Mouse (Mus musculus) lung, adult 2 months (tissue): Measurements from ENCODE around the gene Nphs1. TPM values are rescaled to one million over a fixed set of nuclear protein-coding genes. Genes with fewer than 3 reads are reported as not detected.
A peak's percentile ranks its signal among the peaks of the same experiment; 100 is the strongest.

Experiments used
- DNase-seq: peaks from one replicate; pipeline ENCODE4 v3.0.0; 2022
- H3K4me1 ChIP-seq: fragments of 200-500 bp; 2 replicates; pipeline ENCODE4 v1.6.1; 2011; ENCODE audit warnings: low read length; ENCODE audit not compliant: control insufficient read depth, insufficient read depth
- H3K4me3 ChIP-seq: fragments of 200-500 bp; replicated peaks from 2 replicates; pipeline ENCODE3; 2011; ENCODE audit warnings: low read depth, mild to moderate bottlenecking, control low read depth, low read length; ENCODE audit errors: extremely low read depth
- CTCF ChIP-seq: fragments of 200-500 bp; IDR thresholded peaks from 2 replicates; pipeline ENCODE4 v1.5.1; 2011; ENCODE audit warnings: mild to moderate bottlenecking, low read length, control low read depth; ENCODE audit not compliant: insufficient read depth
- POLR2A ChIP-seq: fragments of 200-500 bp; IDR thresholded peaks from 2 replicates; pipeline ENCODE4 v1.6.1; 2011; ENCODE audit warnings: low read depth, mild to moderate bottlenecking, control low read depth, low read length, borderline replicate concordance; ENCODE audit errors: extremely low read depth
- WGBS: fragments of 180-500 bp; shearing (Covaris S2); methylation state at CpG from one replicate; pipeline ENCODE4 v1.1.7; 2018; 5-methylcytosine and 5-hydroxymethylcytosine counted together
- polyA plus RNA-seq: library from polyadenylated mRNA; depleted of rRNA; stranded (reverse); fragments of >200 nt; gene quantifications from 2 replicates; pipeline ENCODE4 v1.2.3, GENCODE M21; 2012

Gene Nphs1
- polyA plus RNA-seq, 1 experiment, result not detected

DNA sequence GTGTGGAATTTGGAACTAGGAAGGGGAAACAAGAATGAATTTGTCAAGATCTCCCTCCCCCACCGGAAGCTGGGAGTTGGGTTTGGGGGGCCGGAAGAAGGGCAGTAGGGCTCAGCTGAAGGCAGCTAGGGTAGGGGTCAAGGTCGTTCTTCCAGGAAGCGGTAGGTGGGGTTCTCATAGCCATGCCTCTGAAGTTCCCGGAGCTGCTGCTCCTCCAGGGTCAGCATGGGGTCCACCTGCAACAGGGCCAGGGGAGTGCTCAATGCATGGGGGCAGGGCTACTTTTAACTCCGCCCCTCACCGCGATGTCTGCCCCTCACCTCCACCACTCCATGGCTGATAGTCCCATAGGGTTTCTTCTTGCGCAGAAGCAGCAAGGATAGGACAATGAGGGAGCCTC lies 23.0 kb upstream of the Nphs1 start:
- Histone ChIP-seq H3K4me1 (no peaks in the 10 kb centered on the region), H3K4me3 (no peak overlapping the region)
- 30% methylated on average over 9 of the region's 9 CpGs for WGBS
- no peak for TF ChIP-seq CTCF
- TF ChIP-seq POLR2A, result no peak
- DNase-seq, result no peak

GRCm38 (mm10) chr7:30436879-30437278 lies 21.2 kb upstream of the Nphs1 start:
- TF ChIP-seq POLR2A (no peak), CTCF (no peak)

GRCm38 (mm10) chr7:30439734-30440133 lies 18.4 kb upstream of the Nphs1 start:
- no peak for DNase-seq
- Histone ChIP-seq H3K4me1 (peaks cover under 1% of the 10 kb centered on the region; the same call in 1 of the 2 replicates), H3K4me3 (no peak overlapping the region)
- TF ChIP-seq POLR2A (no peak), CTCF (no peak)
- WGBS, result 79% methylated on average over 13 of the region's 13 CpGs

More at GRCm38 (mm10) chr7:30436879-30437278, 21.2 kb upstream of the Nphs1 start:
- Histone ChIP-seq H3K4me1 (no peaks in the 10 kb centered on the region), H3K4me3 (no peak overlapping the region)
- 18% methylated on average over 10 of the region's 10 CpGs for WGBS
- no peak for DNase-seq

DNA sequence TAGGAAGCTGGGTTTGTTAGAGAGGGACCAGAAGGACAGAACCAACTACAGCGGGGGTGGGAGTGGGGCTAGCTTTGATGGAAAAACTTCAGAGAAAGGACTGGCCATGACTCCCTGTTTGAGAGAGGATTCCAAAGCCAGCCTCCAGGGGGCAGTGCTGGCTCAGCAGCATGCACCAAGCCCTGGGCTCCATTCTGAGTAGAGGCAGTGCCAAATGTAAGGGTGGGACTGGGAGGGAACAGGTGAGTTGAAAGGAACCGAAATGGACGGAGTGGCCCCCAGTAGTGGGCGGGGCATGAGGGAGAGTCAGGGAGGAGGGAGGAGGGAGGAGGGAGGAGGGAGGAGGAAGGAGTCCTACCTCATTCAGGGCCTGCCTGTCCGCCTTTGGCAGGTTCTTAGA lies 17.4 kb upstream of the Nphs1 start:
- 25% methylated on average over 4 of the region's 5 CpGs for WGBS
- Histone ChIP-seq H3K4me3 (no peak overlapping the region), H3K4me1 (peaks cover 3% of the 10 kb centered on the region; the same call in 1 of the 2 replicates)
- TF ChIP-seq POLR2A (no peak), CTCF (peak; percentile 81)
- DNase-seq, result peak; percentile 37

- Histone ChIP-seq H3K4me3 (no peak overlapping the region), H3K4me1 (peaks cover 3% of the 10 kb centered on the region; the same call in 1 of the 2 replicates)
- TF ChIP-seq POLR2A (no peak), CTCF (no peak)
- 29% methylated on average over 9 of the region's 9 CpGs for WGBS
- no peak for DNase-seq
Observed at GRCm38 (mm10) chr7:30443696-30444095, 14.4 kb upstream of the Nphs1 start.

- no peak overlapping the region for H3K4me3 ChIP-seq
- 1% methylated on average over 38 of the region's 38 CpGs for WGBS
- no peak for DNase-seq
- H3K4me1 ChIP-seq, result peaks cover 3% of the 10 kb centered on the region; the same call in 1 of the 2 replicates
- no peak for TF ChIP-seq CTCF
- no peak for TF ChIP-seq POLR2A
Observed at GRCm38 (mm10) chr7:30444154-30444970, 13.8 kb upstream of the Nphs1 start.

- peak; percentile 49 for DNase-seq
- 1% methylated on average over 71 of the region's 72 CpGs for WGBS
Observed at GRCm38 (mm10) chr7:30444971-30445751, 13.0 kb upstream of the Nphs1 start, which contains the start of gene Aplp1. Gene Aplp1, minus strand, starts transcription at chr7:30445535.

DNA sequence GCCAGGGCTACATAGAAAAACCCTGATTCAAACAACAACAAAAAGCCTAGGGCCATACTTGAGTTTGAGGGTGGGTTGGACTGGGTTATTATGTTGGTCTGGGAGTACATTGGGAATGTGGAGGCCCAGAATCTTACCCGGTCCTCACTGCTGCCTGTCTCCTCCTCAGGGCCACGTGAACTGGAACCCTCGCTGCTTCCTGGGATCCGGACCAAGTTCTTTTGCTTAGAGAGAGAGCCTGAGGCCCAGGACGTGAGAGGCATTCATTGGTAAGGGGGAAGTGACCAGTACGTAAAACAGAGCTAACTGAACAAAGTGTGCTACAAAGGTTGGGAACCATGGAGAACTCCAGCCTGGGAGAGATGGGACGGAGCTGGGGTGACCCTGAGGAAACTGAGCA lies 7.9 kb upstream of the Nphs1 start:
- TF ChIP-seq CTCF (no peak), POLR2A (no peak)
- H3K4me1 ChIP-seq, result no peaks in the 10 kb centered on the region
- WGBS, result 70% methylated on average over 7 of the region's 7 CpGs

More at GRCm38 (mm10) chr7:30444971-30445751, 13.0 kb upstream of the Nphs1 start, which contains the start of gene Aplp1:
- peaks cover 3% of the 10 kb centered on the region; the same call in 1 of the 2 replicates for H3K4me1 ChIP-seq
- no peak for TF ChIP-seq CTCF
- TF ChIP-seq POLR2A, result no peak
- peak within 1 kb of the TSS; percentile 44 for H3K4me3 ChIP-seq

DNA sequence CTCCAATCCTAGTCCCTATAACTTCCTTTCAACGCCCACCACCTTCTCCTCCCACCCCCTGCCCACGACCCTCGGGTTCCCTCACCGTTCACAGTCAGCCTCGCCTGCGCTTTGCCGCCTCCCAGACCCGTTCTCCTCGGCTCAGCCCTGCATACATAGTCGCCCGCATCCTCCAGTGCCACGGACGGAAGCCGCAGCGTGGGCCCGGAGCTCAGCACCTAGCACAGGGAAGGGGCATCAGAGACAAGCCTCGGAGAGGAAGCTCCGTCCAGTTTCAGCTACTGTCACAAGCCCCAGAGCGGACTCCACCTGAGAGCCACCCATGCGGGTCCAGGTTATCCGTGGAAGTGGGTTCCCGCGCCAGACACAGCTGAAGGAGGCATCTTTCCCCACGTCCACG lies 4.8 kb upstream of the Nphs1 start:
- TF ChIP-seq POLR2A (no peak), CTCF (no peak)
- DNase-seq, result no peak
- Histone ChIP-seq H3K4me1 (no peaks in the 10 kb centered on the region), H3K4me3 (no peak overlapping the region)
- 17% methylated on average over 25 of the region's 25 CpGs for WGBS

More for the DNA sequence above, 7.9 kb upstream of the Nphs1 start:
- no peak for DNase-seq
- H3K4me3 ChIP-seq, result no peak overlapping the region

- TF ChIP-seq POLR2A (no peak), CTCF (no peak)
- WGBS, result 2% methylated on average over 25 of the region's 25 CpGs
- DNase-seq, result peak; percentile 15
Observed at GRCm38 (mm10) chr7:30453766-30454165, 4.3 kb upstream of the Nphs1 start.

DNA sequence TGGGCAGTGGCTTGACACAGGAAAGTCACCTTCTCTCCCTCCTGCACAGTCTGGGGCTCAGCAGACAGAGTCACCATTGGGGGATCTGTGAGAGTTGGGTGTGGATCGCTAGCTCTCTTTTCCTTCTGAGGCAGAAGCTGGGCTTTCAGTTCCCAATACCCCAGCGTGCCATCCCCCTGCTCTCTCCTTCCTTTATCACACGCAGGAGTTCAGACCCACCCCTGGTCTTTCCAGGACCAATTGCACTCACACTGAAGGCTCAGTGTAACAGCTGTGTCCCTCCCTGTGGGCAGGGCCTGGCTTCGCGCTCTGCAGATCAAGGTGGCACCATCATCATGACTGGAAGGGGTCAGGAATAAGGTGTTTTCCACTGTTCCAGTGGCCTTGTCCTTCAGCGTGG lies 3.9 kb upstream of the Nphs1 start:
- Histone ChIP-seq H3K4me1 (no peaks in the 10 kb centered on the region), H3K4me3 (no peak overlapping the region)
- no peak for TF ChIP-seq POLR2A
- TF ChIP-seq CTCF, result no peak
- no peak for DNase-seq
- WGBS, result 18% methylated on average over 6 of the region's 6 CpGs

More at GRCm38 (mm10) chr7:30453766-30454165, 4.3 kb upstream of the Nphs1 start:
- H3K4me1 ChIP-seq, result no peaks in the 10 kb centered on the region
- H3K4me3 ChIP-seq, result no peak overlapping the region
